Mouse (Mus musculus) stomach, embryonic 16.5 days (tissue): ENCODE measurements around the gene Nos1. TPM values are rescaled to one million over a fixed set of nuclear protein-coding genes. Genes with fewer than 3 reads are reported as not detected.

Source experiments
- ATAC-seq: fragments of 200-750 bp; cut with Nextera tagmentation; 2 replicates; pipeline ENCODE4 v1.8.0; 2017; ENCODE audit warnings: moderate number of reproducible peaks, moderate TSS enrichment; ENCODE audit not compliant: insufficient read depth, low FRiP score
- H3K27ac ChIP-seq: fragments of 300-500 bp; sonication (generic); 2 replicates; pipeline ENCODE4 v1.5.1; 2014; ENCODE audit warnings: low read length
- H3K27me3 ChIP-seq: fragments of 300-500 bp; sonication (generic); 2 replicates; pipeline ENCODE4 v1.6.1; 2014; ENCODE audit warnings: low read length, control low read depth, mixed read lengths; ENCODE audit not compliant: control insufficient read depth, insufficient read depth
- H3K36me3 ChIP-seq: fragments of 300-500 bp; sonication (generic); 2 replicates; pipeline ENCODE4 v1.6.1; 2014; ENCODE audit warnings: low read length; ENCODE audit not compliant: control insufficient read depth, insufficient read depth
- H3K4me1 ChIP-seq: fragments of 300-500 bp; sonication (generic); 2 replicates; pipeline ENCODE4 v1.6.1; 2014; ENCODE audit warnings: low read length, control low read depth, mixed read lengths; ENCODE audit not compliant: control insufficient read depth, insufficient read depth
- H3K4me2 ChIP-seq: fragments of 300-500 bp; sonication (generic); 2 replicates; pipeline ENCODE4 v1.6.1; 2014; ENCODE audit warnings: low read depth, low read length, mixed read lengths
- H3K4me3 ChIP-seq: fragments of 300-500 bp; sonication (generic); replicated peaks from 2 replicates; pipeline ENCODE4 v1.5.1; 2014; ENCODE audit warnings: mild to moderate bottlenecking, low read length
- H3K9ac ChIP-seq: fragments of 300-500 bp; sonication (generic); 2 replicates; pipeline ENCODE4 v1.6.1; 2014; ENCODE audit warnings: low read length
- H3K9me3 ChIP-seq: fragments of 300-500 bp; sonication (generic); replicated peaks from 2 replicates; pipeline ENCODE4 v1.6.1; 2016; ENCODE audit warnings: low read length, control low read depth; ENCODE audit not compliant: control insufficient read depth
- WGBS: fragments of 180-500 bp; shearing (Covaris S2); extraction: QIAGEN DNeasy Blood & Tissue Kit; methylation state at CpG from one replicate; pipeline ENCODE4 v1.1.7; 2014; 5-methylcytosine and 5-hydroxymethylcytosine counted together
- polyA plus RNA-seq: library from polyadenylated mRNA; unstranded; fragments of >200 nt; fragmentation: Nextera tagmentation; extraction: Ambion mirVana; gene quantifications from 2 replicates; pipeline ENCODE4 v1.2.1, GENCODE M21; 2015

Gene Nos1
- polyA plus RNA-seq, 1 experiment from 2014 or later = 2.1 TPM

DNA sequence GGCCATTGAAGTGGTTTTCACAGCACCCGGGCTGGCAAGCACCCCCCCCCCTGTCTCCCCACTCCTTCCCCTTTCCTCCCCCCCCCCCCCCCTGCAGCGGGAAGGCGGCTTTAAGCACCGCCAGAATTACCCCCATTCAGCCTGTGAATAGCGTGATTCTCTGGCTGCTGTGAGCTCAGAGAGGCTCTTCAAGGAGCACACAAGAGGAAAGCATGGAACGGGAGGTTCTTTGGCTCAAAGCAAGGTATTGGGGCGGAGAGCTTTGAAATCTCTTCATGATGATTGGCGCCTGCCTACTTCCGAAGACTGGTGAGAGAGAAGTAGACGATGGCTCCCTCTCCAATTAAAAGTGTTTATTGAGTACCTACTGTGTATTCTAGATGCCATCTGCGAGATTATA, 44.5 kb downstream of the Nos1 start:
- ATAC-seq = no peak
- 79% methylated on average over 11 of the region's 11 CpGs for WGBS
- no peaks in the 10 kb centered on the region for H3K9me3 ChIP-seq
- no peaks in the 10 kb centered on the region for H3K27me3 ChIP-seq
- H3K27ac ChIP-seq = no peak overlapping the region
- no peaks in the 10 kb centered on the region for H3K4me1 ChIP-seq
- no peaks in the 10 kb centered on the region for H3K36me3 ChIP-seq
- no peak overlapping the region for H3K9ac ChIP-seq
- H3K4me2 ChIP-seq = no peak overlapping the region
- no peak overlapping the region for H3K4me3 ChIP-seq

DNA sequence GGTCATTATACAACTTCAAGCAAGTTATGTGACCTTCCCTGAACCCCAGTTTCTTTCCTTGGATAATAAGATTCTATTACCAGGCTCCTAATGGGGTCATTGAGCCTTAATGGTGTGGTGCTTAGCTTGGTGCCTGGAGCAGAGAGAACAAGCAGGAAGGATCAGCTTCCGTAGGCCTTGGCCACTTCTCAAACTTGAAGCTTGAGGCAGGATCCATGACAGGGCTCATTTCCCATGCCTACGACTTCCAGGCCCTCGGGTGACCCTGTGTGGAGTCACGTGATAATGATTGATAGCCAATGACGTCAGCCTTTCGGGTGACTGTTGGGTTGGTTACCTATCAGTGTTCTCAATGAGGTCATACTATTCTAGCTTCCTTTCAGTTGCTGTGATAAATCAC, 46.5 kb downstream of the Nos1 start:
- no peak for ATAC-seq
- Histone ChIP-seq H3K4me2 (no peak overlapping the region), H3K9me3 (no peaks in the 10 kb centered on the region), H3K36me3 (no peaks in the 10 kb centered on the region), H3K4me3 (no peak overlapping the region), H3K4me1 (no peaks in the 10 kb centered on the region), H3K9ac (no peak overlapping the region), H3K27ac (no peak overlapping the region), H3K27me3 (no peaks in the 10 kb centered on the region)
- 61% methylated on average over 6 of the region's 6 CpGs for WGBS

DNA sequence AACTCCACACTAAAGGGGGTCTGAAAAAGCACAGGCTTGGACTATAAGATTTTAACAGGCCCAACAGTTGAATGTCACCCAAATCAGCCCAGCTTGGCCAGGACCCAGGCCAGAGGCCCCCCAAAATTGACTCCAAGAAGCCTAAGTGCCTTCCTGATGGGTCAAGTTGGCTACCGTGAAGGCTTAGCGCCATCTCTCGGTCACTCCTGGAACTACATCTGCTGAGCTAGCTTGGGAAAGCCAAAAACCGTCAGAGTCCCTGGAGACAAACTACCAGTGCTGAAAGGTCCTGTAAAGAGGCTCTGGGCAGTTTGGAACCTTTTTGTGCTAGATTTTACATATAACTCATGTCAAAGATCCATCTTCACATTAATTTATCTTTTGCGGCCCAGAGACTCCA, 56.1 kb downstream of the Nos1 start:
- H3K9me3 ChIP-seq = no peaks in the 10 kb centered on the region
- no peaks in the 10 kb centered on the region for H3K36me3 ChIP-seq
- H3K4me1 ChIP-seq = no peaks in the 10 kb centered on the region
- peaks cover 29% of the 10 kb centered on the region for H3K27me3 ChIP-seq
- ATAC-seq = no peak
- no peak overlapping the region for H3K4me2 ChIP-seq
- WGBS = 5% methylated on average over 5 of the region's 5 CpGs
- H3K9ac ChIP-seq = no peak overlapping the region
- no peak overlapping the region for H3K27ac ChIP-seq
- no peak overlapping the region for H3K4me3 ChIP-seq

GRCm38 (mm10) chr5:117837731-117838130, 56.9 kb downstream of the Nos1 start:
- Histone ChIP-seq H3K27ac (no peak overlapping the region), H3K9me3 (no peaks in the 10 kb centered on the region), H3K9ac (no peak overlapping the region), H3K4me1 (no peaks in the 10 kb centered on the region), H3K27me3 (peaks cover 37% of the 10 kb centered on the region), H3K4me3 (no peak overlapping the region), H3K4me2 (no peak overlapping the region), H3K36me3 (no peaks in the 10 kb centered on the region)
- 19% methylated on average over 9 of the region's 9 CpGs for WGBS
- no peak for ATAC-seq

DNA sequence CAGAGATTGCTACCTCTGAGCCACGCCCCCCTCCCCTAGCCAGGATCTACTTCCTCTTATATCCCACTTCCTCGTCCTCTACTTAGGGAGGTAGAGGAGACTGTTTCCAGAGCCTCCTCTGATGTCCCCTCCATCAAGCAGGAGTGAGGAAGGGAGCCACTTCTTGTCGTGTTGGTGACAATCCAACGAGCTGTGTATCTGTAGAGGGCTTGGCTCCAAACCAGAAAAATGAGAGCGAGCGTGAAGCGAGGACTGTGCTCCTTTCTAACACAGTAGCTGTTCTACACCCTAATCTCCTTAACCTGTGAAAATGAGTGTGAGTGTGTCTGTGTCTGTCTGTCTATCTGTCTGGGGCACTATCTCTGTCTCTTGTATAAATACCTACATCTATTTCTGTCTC, 58.7 kb downstream of the Nos1 start:
- Histone ChIP-seq H3K36me3 (no peaks in the 10 kb centered on the region), H3K27ac (no peak overlapping the region), H3K27me3 (peaks cover 55% of the 10 kb centered on the region), H3K4me3 (no peak overlapping the region), H3K4me2 (no peak overlapping the region), H3K9me3 (no peaks in the 10 kb centered on the region), H3K4me1 (no peaks in the 10 kb centered on the region), H3K9ac (no peak overlapping the region)
- ATAC-seq = no peak
- 62% methylated on average over 7 of the region's 7 CpGs for WGBS

- peaks cover 56% of the 10 kb centered on the region for H3K27me3 ChIP-seq
- 40% methylated on average over 9 of the region's 9 CpGs for WGBS
- no peak overlapping the region for H3K4me2 ChIP-seq
- no peak overlapping the region for H3K4me3 ChIP-seq
- no peak overlapping the region for H3K27ac ChIP-seq
- H3K9ac ChIP-seq = no peak overlapping the region
- no peaks in the 10 kb centered on the region for H3K9me3 ChIP-seq
- H3K36me3 ChIP-seq = no peaks in the 10 kb centered on the region
- ATAC-seq = no peak
- H3K4me1 ChIP-seq = no peaks in the 10 kb centered on the region
Observed at GRCm38 (mm10) chr5:117840203-117840602, 59.4 kb downstream of the Nos1 start.

DNA sequence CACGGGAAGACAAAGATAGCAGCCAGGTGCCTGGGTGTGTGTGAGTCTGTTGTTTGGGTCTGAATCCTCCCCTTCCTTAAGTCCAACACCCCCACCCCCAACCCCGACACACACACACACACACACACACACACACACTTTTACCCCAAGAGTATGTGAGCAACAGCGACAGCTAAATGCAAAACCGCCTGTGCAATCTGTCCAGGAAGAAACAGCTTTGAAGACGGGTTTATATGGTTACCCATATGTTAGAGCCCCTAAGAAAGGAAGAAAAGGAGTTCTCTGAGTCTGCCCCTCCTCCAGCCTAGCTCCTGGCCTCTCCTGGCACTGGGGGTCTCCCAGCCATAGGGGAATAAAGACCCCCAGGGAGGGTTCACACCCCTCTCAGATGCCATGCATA, 60.2 kb downstream of the Nos1 start:
- Histone ChIP-seq H3K27me3 (peaks cover 56% of the 10 kb centered on the region), H3K4me1 (no peaks in the 10 kb centered on the region), H3K27ac (no peak overlapping the region), H3K36me3 (no peaks in the 10 kb centered on the region), H3K4me2 (no peak overlapping the region), H3K9ac (no peak overlapping the region), H3K9me3 (no peaks in the 10 kb centered on the region), H3K4me3 (no peak overlapping the region)
- no peak for ATAC-seq
- WGBS = 33% methylated on average over 5 of the region's 5 CpGs

- 2% methylated on average over 44 of the region's 44 CpGs for WGBS
- Histone ChIP-seq H3K4me3 (no peak overlapping the region; the same call in 1 of the 2 replicates), H3K27me3 (peaks cover 56% of the 10 kb centered on the region), H3K27ac (no peak overlapping the region), H3K36me3 (no peaks in the 10 kb centered on the region), H3K4me1 (no peaks in the 10 kb centered on the region), H3K9ac (no peak overlapping the region), H3K4me2 (no peak overlapping the region), H3K9me3 (no peaks in the 10 kb centered on the region)
- 0 out of 2 replicates have a peak, but pooled peaks have one; percentile 26 for ATAC-seq
Observed at GRCm38 (mm10) chr5:117841651-117842347, 61.0 kb downstream of the Nos1 start.

GRCm38 (mm10) chr5:117842699-117843098, 61.9 kb downstream of the Nos1 start:
- Histone ChIP-seq H3K4me3 (no peak overlapping the region), H3K9ac (no peak overlapping the region), H3K4me2 (no peak overlapping the region), H3K9me3 (no peaks in the 10 kb centered on the region), H3K27ac (no peak overlapping the region), H3K4me1 (no peaks in the 10 kb centered on the region), H3K27me3 (peaks cover 56% of the 10 kb centered on the region), H3K36me3 (no peaks in the 10 kb centered on the region)
- WGBS = 6% methylated on average over 14 of the region's 14 CpGs
- ATAC-seq = no peak
